Mouse (Mus musculus) Patski (cell line): ENCODE measurements around the gene Crebzf. TPM values are rescaled to one million over a fixed set of nuclear protein-coding genes. Genes with fewer than 3 reads are reported as not detected.

Experiments used
- ATAC-seq: fragments of 100-300 bp; one replicate; pipeline ENCODE4 v1.8.0; 2021
- CTCF ChIA-PET: fragments of 350-600 bp; sonication (Branson Sonifier 250); formaldehyde crosslinking; loops from one replicate; lab custom pipeline; 2022; ENCODE audit warnings: inconsistent platforms; lab: Charles Lee
- POLR2A ChIA-PET: fragments of 350-600 bp; sonication (Branson Sonifier 250); formaldehyde crosslinking; loops from one replicate; lab custom pipeline; 2022; ENCODE audit warnings: antibody characterized with exemption, inconsistent platforms; lab: Charles Lee
- DNase-seq: peaks from one replicate; pipeline ENCODE4 v3.0.0-alpha.2; 2011; ENCODE audit warnings: low read depth, low spot score
- H3K27me3 ChIP-seq: fragments of 371-371 bp; one replicate; pipeline ENCODE4 v1.5.1; 2021
- CTCF ChIP-seq: fragments of 100-300 bp; IDR thresholded peaks from one replicate; pipeline ENCODE4 v1.5.1; 2021
- in situ Hi-C: fragments of 300-500 bp; cut with MboI; formaldehyde crosslinking; loops from 3 replicates; pipeline ENCODE4 v1.11.1; 2018; ENCODE audit warnings: low pct_unique_long_range_greater_than_20kb, mixed read lengths
- polyA plus RNA-seq: library from polyadenylated mRNA; unstranded; gene quantifications from one replicate; pipeline ENCODE4 v1.2.3, GENCODE M21; 2021

The Crebzf gene
- polyA plus RNA-seq, 1 experiment from 2014 or later = 79.7 TPM

DNA sequence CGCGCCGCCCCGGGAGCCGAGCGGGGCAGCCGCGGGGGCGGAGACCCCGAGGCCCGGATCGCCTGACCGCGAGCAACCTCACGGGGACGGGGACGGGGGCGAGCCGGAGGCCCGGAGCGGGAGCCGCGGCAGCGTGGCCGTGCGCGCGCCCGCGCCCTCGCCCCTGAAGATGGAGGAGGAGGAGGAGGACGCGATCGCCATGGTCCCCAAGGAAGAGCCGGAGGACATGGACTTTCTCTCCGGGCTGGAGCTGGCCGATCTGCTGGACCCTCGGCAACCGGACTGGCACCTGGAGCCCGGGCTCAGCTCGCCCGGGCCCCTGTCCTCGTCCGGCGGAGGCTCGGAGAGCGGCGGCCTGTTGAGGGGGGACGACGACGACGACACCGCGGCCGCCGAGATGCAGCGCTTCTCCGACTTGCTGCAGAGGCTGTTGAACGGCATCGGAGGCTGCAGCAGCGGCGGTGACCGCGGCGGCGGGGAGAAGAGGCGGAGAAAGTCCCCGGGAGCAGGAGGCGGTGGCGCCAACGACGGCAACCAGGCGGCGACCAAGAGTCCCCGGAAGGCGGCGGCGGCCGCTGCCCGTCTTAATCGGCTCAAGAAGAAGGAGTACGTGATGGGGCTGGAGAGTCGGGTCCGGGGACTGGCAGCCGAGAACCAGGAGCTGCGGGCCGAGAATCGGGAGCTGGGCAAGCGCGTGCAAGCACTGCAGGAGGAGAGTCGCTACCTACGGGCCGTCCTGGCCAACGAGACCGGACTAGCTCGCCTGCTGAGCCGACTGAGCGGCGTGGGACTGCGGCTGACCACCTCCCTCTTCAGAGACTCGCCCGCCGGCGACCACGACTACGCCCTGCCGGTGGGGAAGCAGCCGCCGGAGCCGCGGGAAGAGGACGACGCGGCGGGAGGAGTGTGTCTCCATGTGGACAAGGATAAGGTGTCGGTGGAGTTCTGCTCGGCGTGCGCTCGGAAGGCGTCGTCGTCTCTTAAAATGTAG lies 867 bp downstream of the Crebzf start:
- in situ Hi-C loops = loop anchor here (25.0 kb wide), 1 partner anchor 456 kb away; the partner anchor contains the start of gene Eed
- ChIA-PET POLR2A (interaction anchor here (0.9 to 2.3 kb wide), 6 partner anchors 13 to 237 kb away, joined by 3 to 9 read pairs (median 4); partner anchors contain the start of gene Tmem126a), CTCF (no interaction called here)
- peak; percentile 10 for ATAC-seq
- TF ChIP-seq CTCF = no peak
- DNase-seq = no peak
- H3K27me3 ChIP-seq = no peaks in the 10 kb centered on the region

DNA sequence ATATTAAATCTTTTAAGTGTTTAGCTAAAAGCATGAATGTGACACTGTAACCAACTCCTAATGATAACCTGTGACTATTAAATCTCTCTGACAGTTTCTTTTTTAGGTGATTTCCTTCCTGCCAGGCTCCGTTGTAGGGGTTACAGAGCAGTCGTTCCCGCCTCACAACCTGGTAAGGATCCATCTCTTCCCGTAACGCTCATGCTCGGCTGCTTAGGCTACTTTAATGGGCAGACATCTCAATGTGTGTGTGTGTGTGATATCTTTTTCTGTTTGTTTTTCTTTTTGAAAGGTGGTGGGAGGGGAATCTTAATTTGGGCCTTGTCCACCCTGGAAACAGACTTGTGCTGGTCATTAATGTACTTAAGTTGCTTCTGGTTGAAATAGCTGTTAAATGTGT lies 1.7 kb downstream of the Crebzf start:
- ATAC-seq (no peak), DNase-seq (no peak)
- in situ Hi-C loops = loop anchor here (25.0 kb wide), 1 partner anchor 457 kb away; the partner anchor contains the start of gene Eed
- H3K27me3 ChIP-seq = no peaks in the 10 kb centered on the region
- no peak for TF ChIP-seq CTCF
- CTCF ChIA-PET = no interaction called here
- POLR2A ChIA-PET = interaction anchor here (2.2 to 2.3 kb wide), 2 partner anchors 12 to 17 kb away, joined by 5 to 9 read pairs; partner anchors contain the start of gene Tmem126a

DNA sequence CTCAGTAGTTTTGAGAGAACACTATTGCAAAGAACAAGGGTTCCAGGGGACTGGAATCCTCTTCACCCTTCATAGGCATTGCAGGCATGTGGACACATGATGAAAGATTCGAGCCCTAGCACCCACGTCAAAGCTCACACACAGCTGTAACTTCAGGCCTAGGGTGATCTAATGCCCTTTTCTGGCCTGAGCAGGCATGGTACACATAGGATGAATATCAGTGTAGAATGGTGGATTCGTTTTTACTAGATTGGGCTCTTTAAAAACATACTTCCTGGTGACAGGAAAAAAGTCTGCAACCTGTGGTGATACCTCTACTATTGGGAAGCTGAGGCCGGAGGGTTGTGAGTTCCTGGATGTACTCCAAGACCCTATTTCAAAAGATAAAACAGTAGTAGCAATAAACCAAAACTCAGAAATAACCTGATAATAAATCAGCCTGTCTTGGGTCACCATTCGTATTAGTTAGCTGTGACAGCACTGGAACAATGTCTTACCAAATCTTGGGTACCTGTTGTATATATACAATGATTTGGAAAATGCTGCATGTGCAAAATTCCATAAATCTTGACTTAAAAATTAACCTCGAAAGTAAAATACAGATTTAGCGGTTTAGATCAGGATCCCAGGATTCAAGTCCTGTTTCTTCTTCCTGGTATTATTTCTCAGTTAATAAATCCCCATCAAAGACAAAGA lies 13.8 kb downstream of the Crebzf start:
- DNase-seq (no peak), ATAC-seq (no peak)
- CTCF ChIA-PET = interaction anchor here (1.1 to 1.8 kb wide), 2 partner anchors 8 to 10 kb away, joined by 4 read pairs; no protein-coding TSS in a partner anchor
- POLR2A ChIA-PET = interaction anchor here (0.6 to 1.9 kb wide), 3 partner anchors 13 to 660 kb away, joined by 3 to 9 read pairs (median 3); partner anchors contain the start of gene Crebzf
- H3K27me3 ChIP-seq = no peaks in the 10 kb centered on the region
- in situ Hi-C loops = no loop called here
- TF ChIP-seq CTCF = no peak

DNA sequence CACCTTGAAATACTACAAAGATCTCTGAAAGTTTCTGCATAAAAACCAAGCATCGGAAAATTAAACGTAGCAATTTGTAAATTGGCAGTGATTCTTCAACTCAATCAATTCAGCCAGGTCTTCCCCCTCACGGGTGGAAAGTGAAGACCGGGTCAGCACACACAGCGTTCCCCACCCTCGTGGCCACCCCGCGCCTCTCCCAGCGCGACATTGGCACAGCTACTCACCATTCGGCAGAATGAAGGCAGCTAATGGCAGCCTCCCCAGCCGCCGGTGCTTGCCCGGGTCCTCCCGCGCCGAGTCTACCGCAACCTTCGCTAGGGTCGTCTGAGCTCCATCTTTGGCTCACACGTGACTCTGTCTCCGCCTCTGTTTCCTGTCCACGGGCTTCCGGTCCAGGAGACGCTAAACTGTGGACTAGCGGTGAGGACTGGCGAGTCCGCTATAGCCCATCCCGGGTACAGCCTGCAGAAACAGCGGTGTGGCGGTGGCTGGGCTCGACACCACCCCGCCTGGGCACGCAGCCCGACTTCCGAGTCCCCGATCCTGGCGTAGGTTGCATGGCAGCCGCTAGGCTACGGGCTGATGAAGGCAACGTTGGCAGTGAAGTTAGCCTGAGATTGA lies 14.4 kb downstream of the Crebzf start, which contains the start of gene Tmem126a:
Gene Tmem126a (minus strand): TSS at position 385 of the 624 bp plus-strand sequence.
- CTCF ChIA-PET = interaction anchor here (1.1 to 1.8 kb wide), 2 partner anchors 9 to 10 kb away, joined by 4 read pairs; no protein-coding TSS in a partner anchor
- in situ Hi-C loops = no loop called here
- ATAC-seq = peak; percentile 91
- TF ChIP-seq CTCF = no peak
- POLR2A ChIA-PET = interaction anchor here (0.9 to 1.9 kb wide), 2 partner anchors 13 to 262 kb away, joined by 3 to 9 read pairs; partner anchors contain the start of gene Crebzf
- no peaks in the 10 kb centered on the region for H3K27me3 ChIP-seq
- DNase-seq = no peak

DNA sequence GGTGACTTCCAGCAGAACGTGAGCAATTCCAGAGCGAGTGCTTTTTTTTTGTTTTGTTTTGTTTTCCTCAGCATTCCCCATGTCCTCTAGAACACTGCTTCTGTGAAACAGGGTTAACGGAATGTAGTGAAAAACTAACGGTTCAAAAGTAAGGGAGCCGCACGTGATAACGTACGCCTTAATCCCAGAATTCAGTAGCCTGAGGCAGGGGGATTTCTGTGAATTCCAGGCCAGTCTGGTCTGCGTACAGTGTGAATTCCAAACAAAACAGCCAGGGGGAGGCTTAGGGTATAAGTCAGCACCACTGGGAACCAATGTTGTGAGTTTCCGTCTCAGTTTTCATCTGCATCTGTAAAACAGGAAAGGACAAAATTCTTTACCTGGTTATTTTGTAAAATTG lies 15.0 kb downstream of the Crebzf start:
- ChIA-PET POLR2A (interaction anchor here (1.9 kb wide), 1 partner anchor 14 kb away, joined by 9 read pairs; the partner anchor contains the start of gene Crebzf), CTCF (no interaction called here)
- in situ Hi-C loops = no loop called here
- no peak for DNase-seq
- peak; percentile 4 for ATAC-seq
- no peak for TF ChIP-seq CTCF
- H3K27me3 ChIP-seq = no peaks in the 10 kb centered on the region

DNA sequence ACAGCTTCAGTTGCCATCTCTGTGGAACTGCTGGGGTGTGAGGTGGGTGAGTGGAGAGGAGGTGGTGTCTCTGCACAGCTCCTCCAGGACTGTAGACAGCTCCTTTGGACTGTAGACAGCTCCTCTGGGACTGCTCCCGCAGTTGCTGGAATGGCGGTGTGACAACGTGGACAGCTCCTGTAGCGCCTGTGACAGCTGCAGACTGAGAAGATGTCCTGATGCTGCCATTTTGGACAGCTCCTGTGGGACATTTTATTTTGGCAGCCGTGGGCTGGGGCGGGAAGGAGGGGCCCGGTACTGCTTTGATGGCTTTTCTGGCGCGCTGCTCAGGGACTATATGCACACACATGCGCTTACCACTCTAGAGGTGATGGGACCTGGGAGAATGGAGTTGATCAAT lies 17.8 kb downstream of the Crebzf start:
- ChIA-PET CTCF (no interaction called here), POLR2A (interaction anchor here (1.9 kb wide), 1 partner anchor 17 kb away, joined by 5 read pairs; the partner anchor contains the start of gene Crebzf)
- ATAC-seq (no peak), DNase-seq (no peak)
- in situ Hi-C loops = no loop called here
- no peaks in the 10 kb centered on the region for H3K27me3 ChIP-seq
- TF ChIP-seq CTCF = no peak

DNA sequence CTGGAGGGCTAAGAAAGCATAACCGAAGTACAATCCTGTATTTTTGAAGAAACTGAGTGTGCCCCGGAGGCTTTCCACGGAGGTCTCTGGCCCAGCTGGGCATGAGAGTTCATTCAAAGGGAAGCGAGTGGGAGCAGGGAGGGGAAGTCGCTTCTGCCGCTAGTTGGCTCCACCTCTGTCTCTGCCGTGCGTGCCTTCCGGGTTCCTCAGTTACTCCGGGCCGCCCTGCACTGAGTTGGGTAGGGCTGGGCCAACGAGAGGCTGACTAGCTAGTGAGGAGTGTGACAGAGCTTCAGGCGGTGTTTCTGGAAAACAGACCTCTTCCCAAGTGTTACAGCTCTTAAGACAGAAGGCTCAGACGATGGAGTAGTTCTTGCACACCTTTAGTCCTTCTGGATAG lies 18.4 kb downstream of the Crebzf start:
- H3K27me3 ChIP-seq = no peaks in the 10 kb centered on the region
- no peak for TF ChIP-seq CTCF
- ChIA-PET POLR2A (interaction anchor here (1.9 kb wide), 1 partner anchor 17 kb away, joined by 5 read pairs; the partner anchor contains the start of gene Crebzf), CTCF (no interaction called here)
- DNase-seq (no peak), ATAC-seq (no peak)
- in situ Hi-C loops = no loop called here

DNA sequence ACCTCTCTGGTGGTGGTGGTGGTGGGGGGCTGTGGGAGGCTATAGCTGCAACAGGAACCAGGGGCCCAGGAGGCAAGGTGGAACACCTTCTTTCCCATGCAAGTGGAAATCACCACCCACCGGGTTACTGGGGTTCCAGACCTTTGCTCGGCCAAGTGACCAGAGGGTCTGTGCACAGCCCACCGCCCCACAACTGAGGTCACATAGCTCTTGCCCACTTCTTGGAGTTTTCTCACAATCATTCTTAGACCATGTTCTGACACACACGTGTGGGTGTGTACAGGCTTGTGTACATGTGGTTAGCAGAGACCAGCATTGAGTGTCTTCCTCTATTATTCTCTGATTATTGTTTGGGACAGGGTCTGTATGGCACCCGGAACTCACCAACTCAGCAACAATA lies 18.9 kb downstream of the Crebzf start:
- in situ Hi-C loops = no loop called here
- no peaks in the 10 kb centered on the region for H3K27me3 ChIP-seq
- no peak for ATAC-seq
- TF ChIP-seq CTCF = no peak
- DNase-seq = no peak
- POLR2A ChIA-PET = interaction anchor here (1.9 kb wide), 1 partner anchor 18 kb away, joined by 5 read pairs; the partner anchor contains the start of gene Crebzf
- CTCF ChIA-PET = no interaction called here

DNA sequence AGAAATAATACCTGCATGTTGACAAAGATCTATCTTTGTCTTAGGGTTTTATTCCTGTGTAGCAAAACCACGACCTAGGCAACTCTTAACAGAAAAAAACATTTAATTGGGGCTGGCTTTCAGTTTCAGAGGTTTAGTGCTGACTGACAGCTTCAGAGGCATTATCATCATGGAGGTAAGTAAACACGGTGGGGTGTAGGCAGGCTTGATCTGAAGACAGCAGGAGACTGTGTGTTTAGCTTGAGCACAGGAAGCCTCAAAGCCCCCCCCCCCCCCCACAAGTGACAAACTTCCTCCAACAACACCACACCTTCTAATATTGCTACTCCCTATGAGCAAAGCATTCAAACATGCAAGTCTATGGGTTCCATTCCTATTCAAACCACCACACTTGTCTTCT lies 31.0 kb downstream of the Crebzf start:
- CTCF ChIA-PET = no interaction called here
- in situ Hi-C loops = no loop called here
- POLR2A ChIA-PET = no interaction called here
- DNase-seq (no peak), ATAC-seq (no peak)
- H3K27me3 ChIP-seq = no peaks in the 10 kb centered on the region
- TF ChIP-seq CTCF = no peak
